In the genomic region with DNA sequence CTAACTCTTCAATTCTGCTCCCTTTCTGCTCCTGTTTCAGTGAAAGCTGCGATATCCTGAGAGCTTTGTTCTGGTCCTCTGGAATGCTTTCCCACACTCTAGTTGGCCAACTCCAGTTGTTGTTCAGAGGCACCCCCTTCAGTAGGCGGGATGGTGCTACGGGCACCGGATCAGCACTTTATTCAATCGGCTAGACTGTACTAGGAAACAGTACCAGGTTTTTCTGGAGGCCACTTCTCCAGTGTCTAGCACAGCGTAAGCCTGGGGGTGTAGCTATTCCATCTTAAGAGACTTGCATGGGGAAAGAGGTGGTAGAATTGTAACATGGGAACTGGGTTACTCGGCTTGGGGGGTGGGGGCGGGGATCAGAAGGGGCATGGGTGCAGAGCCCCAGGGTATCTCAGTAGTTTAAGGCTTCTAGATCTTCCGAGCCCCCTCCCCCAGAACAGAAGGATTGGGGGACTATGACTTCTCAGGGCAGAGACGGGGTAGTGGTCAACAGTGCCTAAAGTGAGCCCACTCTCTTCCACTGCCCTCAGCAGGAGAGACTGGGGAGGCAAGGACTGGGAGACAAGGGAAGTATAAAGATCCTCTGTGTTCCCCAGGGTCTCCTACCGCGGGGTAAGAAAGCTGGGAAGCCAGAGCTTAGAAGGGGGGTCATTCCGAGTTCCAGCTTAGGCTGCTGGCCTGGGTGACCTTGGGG, we compare ENCODE assay signal across 9 mouse cellular contexts. TPM values are rescaled to one million over a fixed set of nuclear protein-coding genes. Genes with fewer than 3 reads are reported as not detected.
DNase-seq lines count a peak whose midpoint lies in the region; ATAC-seq and TF ChIP-seq lines count a peak whose summit lies in the region.
"Had no signal": no experiment of that assay in that cellular context is flagged by ENCODE, and none has a peak within 500 bp of the region (broad histone marks: within the 10 kb centered on the region; RNA-seq: fewer than 3 reads in every experiment).

No protein-coding gene starts in this region.

- TF ChIP-seq EP300 in liver, postnatal 0 days (IDR thresholded peaks at IDR 0.05; ENCODE audit: low read depth): no peak

- no peaks in the 10 kb centered on the region for H3K9me3 ChIP-seq in forebrain, postnatal 0 days (ENCODE audit: low read length)
- no peaks in the 10 kb centered on the region for H3K9me3 ChIP-seq in liver, postnatal 0 days (ENCODE audit: low read length)

- 22% methylated on average over 13 of the region's 13 CpGs for WGBS in forebrain, postnatal 0 days
- 33% methylated on average over 13 of the region's 13 CpGs for WGBS in liver, postnatal 0 days (ENCODE audit: insufficient replicate concordance)

- H3K36me3 ChIP-seq in forebrain, postnatal 0 days (ENCODE audit: insufficient read depth): no peaks in the 10 kb centered on the region
- no peaks in the 10 kb centered on the region for H3K36me3 ChIP-seq in liver, postnatal 0 days (replicated peaks; ENCODE audit: insufficient read depth, low read length)

- peak overlapping the region; percentile 66 for H3K4me3 ChIP-seq in forebrain, postnatal 0 days (ENCODE audit: low read depth, low read length)
- peak overlapping the region; percentile 52 for H3K4me3 ChIP-seq in liver, postnatal 0 days (ENCODE audit: low read depth, low read length)

- 0 out of 2 replicates have a peak, but pooled peaks cover 3% of the 10 kb centered on the region for H3K4me1 ChIP-seq in forebrain, postnatal 0 days (ENCODE audit: insufficient read depth)
- peaks cover 11% of the 10 kb centered on the region for H3K4me1 ChIP-seq in liver, postnatal 0 days (ENCODE audit: insufficient read depth)

- peak overlapping the region; percentile 59 for H3K9ac ChIP-seq in forebrain, postnatal 0 days
- H3K9ac ChIP-seq in liver, postnatal 0 days (replicated peaks): 0 out of 2 replicates have a peak overlapping the region, but pooled peaks have one; percentile 16

- ATAC-seq in forebrain, postnatal 0 days: peak; percentile 59
- no peak for ATAC-seq in liver, postnatal 0 days

- DNase-seq in kidney, adult 9 months: peak; percentile 7
- DNase-seq in kidney, adult 18-20 months: no peak
- DNase-seq in R1 (ENCODE audit: low read depth, low spot score): peak; percentile 13
- DNase-seq in forebrain, postnatal 0 days: no peak
- DNase-seq in liver, postnatal 0 days: no peak
- DNase-seq in urinary bladder, postnatal 25 days (ENCODE audit: low spot score): no peak
- no peak for DNase-seq in spleen, adult 12 weeks (ENCODE audit: low spot score)
- no peak for DNase-seq in spleen, postnatal 14 days (ENCODE audit: low spot score in 2 of 2)

- no peak for TF ChIP-seq CTCF in forebrain, postnatal 0 days (IDR thresholded peaks at IDR 0.05; ENCODE audit: low read depth)
- TF ChIP-seq CTCF in liver, postnatal 0 days (IDR thresholded peaks at IDR 0.05; ENCODE audit: low read depth): no peak

- peaks cover 15% of the 10 kb centered on the region for H3K27me3 ChIP-seq in forebrain, postnatal 0 days (ENCODE audit: insufficient read depth, low read length)
- H3K27me3 ChIP-seq in liver, postnatal 0 days (ENCODE audit: insufficient read depth, low read length): peaks cover 41% of the 10 kb centered on the region

- H3K4me2 ChIP-seq in forebrain, postnatal 0 days (ENCODE audit: low read depth): peak overlapping the region; percentile 93
- peak overlapping the region; percentile 94 for H3K4me2 ChIP-seq in liver, postnatal 0 days (ENCODE audit: low read depth, low read length)

- H3K27ac ChIP-seq in forebrain, postnatal 0 days (ENCODE audit: low read depth, low read length): peak overlapping the region; percentile 21; the same call in 1 of the 2 replicates
- no peak overlapping the region for H3K27ac ChIP-seq in liver, postnatal 0 days (ENCODE audit: low read depth)
- H3K27ac ChIP-seq: macrophage had no signal

RNA-seq across cellular contexts. Expression of a gene that starts 0.7 kb away (rescaled TPM):
- 4.8 and 5.3 TPM in 2 replicates for total RNA-seq in forebrain, postnatal 0 days (2014; rRNA removed)
- 1.6 and 2.7 TPM in 2 replicates for polyA plus RNA-seq in forebrain, postnatal 0 days (2015; fragmentation: Nextera tagmentation; extraction: Ambion mirVana)
- 0.02 and 0.04 TPM in 2 replicates for polyA plus RNA-seq in liver, postnatal 0 days (2015; fragmentation: Nextera tagmentation; extraction: Ambion mirVana)
- polyA plus RNA-seq: macrophage had no signal

Comparison
In these comparisons a context has a peak if more than half of its experiments do, and no peak if none do; other contexts are left out.
1. DNase-seq: peak in kidney, adult 9 months (single experiment) and R1 (single experiment); none in kidney, adult 18-20 months (single experiment), forebrain, postnatal 0 days (single experiment), liver, postnatal 0 days (single experiment), urinary bladder, postnatal 25 days (single experiment), spleen, adult 12 weeks (single experiment) and spleen, postnatal 14 days (0 of 2).